Mouse (Mus musculus): ENCODE measurements around the gene Naaladl1. TPM values are rescaled to one million over a fixed set of nuclear protein-coding genes. Genes with fewer than 3 reads are reported as not detected.
A peak's percentile ranks its signal among the peaks of the same experiment; 100 is the strongest.

Gene Naaladl1
- polyA plus RNA-seq, 1 experiment from 2014 or later, result 4.1 TPM

DNA sequence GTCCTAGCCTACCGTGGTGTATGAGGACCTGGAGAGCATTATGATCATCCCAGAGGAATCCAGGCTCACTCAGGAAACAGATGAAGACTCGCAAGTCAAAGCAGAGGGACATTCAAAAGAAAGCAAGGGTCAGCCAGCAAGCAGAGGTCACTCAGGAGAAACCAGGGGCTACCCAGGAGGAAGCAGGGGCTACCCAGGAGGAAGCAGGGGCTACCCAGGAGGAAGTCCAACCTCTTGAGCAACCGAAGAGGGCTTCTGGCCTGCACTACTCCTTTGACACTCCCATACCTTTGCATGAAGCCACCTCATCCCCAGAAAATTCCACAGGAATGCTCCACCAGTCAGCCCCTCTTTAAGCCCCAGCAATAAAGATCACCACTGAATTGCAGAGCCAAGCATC is 7.7 kb upstream of the Naaladl1 start:
- DNase-seq (ENCODE audit: low spot score) (no peak), ATAC-seq (replicated peaks; ENCODE audit: low FRiP score, low TSS enrichment, low read depth) (no peak)
- Histone ChIP-seq H3K4me3 (ENCODE audit: low read depth, low read length) (no peak overlapping the region), H3K27ac (ENCODE audit: low read depth) (no peak overlapping the region), H3K9me3 (ENCODE audit: control insufficient read depth, low read length) (no peaks in the 10 kb centered on the region), H3K4me2 (ENCODE audit: low read length) (no peak overlapping the region), H3K36me3 (ENCODE audit: control insufficient read depth, insufficient read depth, low read length) (peaks cover 25% of the 10 kb centered on the region), H3K9ac (ENCODE audit: low read length) (no peak overlapping the region), H3K27me3 (replicated peaks; ENCODE audit: control insufficient read depth, insufficient read depth, low read length) (no peaks in the 10 kb centered on the region), H3K4me1 (replicated peaks; ENCODE audit: control insufficient read depth, insufficient read depth, low read length) (no peaks in the 10 kb centered on the region)
- 76% methylated on average over 3 of the region's 3 CpGs for WGBS

DNA sequence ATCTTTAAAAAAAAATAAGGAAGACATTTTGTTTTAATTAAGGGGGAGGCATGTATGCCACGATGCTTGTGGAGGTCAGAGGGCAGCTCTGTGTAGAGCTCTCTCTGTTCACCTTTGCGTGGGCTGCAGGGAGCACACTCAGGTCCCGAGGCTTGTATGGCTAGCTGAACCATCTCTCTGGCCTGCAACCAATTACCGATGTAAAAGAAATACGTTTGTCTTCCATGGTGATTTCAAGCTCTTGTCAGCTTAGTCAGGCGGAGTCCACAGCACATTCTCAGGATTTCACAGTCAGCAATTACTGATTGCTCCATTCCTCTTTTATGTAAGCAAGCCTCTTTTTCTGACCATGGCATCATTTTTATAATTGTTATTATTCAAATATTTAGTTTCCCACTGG is 4.4 kb upstream of the Naaladl1 start:
- 53% methylated on average over 6 of the region's 6 CpGs for WGBS
- ATAC-seq (replicated peaks; ENCODE audit: low FRiP score, low TSS enrichment, low read depth) (no peak), DNase-seq (ENCODE audit: low spot score) (no peak)
- Histone ChIP-seq H3K36me3 (ENCODE audit: control insufficient read depth, insufficient read depth, low read length) (peaks cover 4% of the 10 kb centered on the region; the same call in 1 of the 2 replicates), H3K27ac (ENCODE audit: low read depth) (no peak overlapping the region), H3K9ac (ENCODE audit: low read length) (no peak overlapping the region), H3K4me2 (ENCODE audit: low read length) (no peak overlapping the region), H3K4me3 (ENCODE audit: low read depth, low read length) (no peak overlapping the region), H3K9me3 (ENCODE audit: control insufficient read depth, low read length) (no peaks in the 10 kb centered on the region), H3K4me1 (replicated peaks; ENCODE audit: control insufficient read depth, insufficient read depth, low read length) (no peaks in the 10 kb centered on the region), H3K27me3 (replicated peaks; ENCODE audit: control insufficient read depth, insufficient read depth, low read length) (no peaks in the 10 kb centered on the region)

DNA sequence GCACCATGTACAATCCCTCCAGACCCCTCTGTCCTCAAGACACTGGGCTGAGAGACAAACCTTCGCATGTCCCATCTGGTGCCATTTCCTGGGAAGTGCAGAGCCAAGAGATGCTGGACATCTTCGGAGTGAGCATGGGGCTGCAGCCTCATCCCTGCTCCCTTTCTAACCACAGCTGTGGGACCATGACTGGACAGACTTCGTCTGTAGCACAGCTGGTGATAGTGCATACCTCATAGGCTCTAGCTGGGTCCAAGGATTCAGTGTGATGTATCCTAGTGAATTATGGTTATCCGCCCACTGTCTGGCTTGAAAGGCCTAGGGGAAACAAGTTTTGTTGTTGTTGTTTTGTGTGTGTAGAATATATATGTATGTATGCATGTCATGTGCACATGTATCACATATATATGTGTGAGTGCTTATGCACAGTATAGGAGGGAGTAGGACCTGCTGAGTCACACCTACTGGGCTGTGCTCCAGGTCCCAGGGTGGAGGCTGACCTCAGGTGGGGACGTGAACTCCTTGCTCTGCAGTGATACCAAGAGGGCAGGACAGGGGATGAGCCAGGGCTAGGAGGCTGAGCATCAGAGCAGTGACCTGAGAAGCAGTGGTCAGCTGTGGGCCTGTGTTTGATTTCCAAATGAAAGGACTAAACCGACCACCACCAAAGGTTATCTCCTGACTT is 3.3 kb upstream of the Naaladl1 start:
- no peak for DNase-seq (ENCODE audit: low spot score)
- H3K9ac ChIP-seq (ENCODE audit: low read length), result no peak overlapping the region
- H3K4me2 ChIP-seq (ENCODE audit: low read length), result no peak overlapping the region
- no peaks in the 10 kb centered on the region for H3K9me3 ChIP-seq (ENCODE audit: control insufficient read depth, low read length)
- H3K27me3 ChIP-seq (replicated peaks; ENCODE audit: control insufficient read depth, insufficient read depth, low read length), result no peaks in the 10 kb centered on the region
- 73% methylated on average over 6 of the region's 6 CpGs for WGBS
- no peak for ATAC-seq (replicated peaks; ENCODE audit: low FRiP score, low TSS enrichment, low read depth)
- no peaks in the 10 kb centered on the region for H3K4me1 ChIP-seq (replicated peaks; ENCODE audit: control insufficient read depth, insufficient read depth, low read length)
- H3K4me3 ChIP-seq (ENCODE audit: low read depth, low read length), result no peak overlapping the region
- H3K27ac ChIP-seq (ENCODE audit: low read depth), result no peak overlapping the region
- H3K36me3 ChIP-seq (ENCODE audit: control insufficient read depth, insufficient read depth, low read length), result peaks cover 4% of the 10 kb centered on the region; the same call in 1 of the 2 replicates

DNA sequence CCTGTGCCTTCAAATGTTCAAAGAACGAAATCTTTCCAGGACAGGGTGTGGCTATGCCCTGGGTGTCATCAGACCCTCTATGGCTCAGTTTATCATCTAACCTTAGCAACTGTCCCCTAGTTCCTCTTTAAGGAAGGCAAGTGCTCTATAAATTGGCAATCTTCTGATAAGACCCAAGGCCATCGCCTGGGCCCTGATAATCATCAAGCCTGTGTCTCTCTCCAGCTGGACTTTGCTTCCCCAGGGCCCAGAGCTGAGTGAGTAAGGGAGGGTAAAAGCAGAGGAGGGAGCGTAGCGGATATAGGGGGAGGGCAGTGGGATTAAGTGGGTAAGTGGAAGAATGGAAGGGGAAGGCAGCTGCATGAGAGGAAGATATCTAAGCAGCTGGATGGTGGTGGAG is 1.1 kb upstream of the Naaladl1 start:
- H3K4me1 ChIP-seq (replicated peaks; ENCODE audit: control insufficient read depth, insufficient read depth, low read length), result no peaks in the 10 kb centered on the region
- ATAC-seq (replicated peaks; ENCODE audit: low FRiP score, low TSS enrichment, low read depth) (peak; percentile 48), DNase-seq (ENCODE audit: low spot score) (no peak)
- H3K4me3 ChIP-seq (ENCODE audit: low read depth, low read length), result no peak overlapping the region
- H3K9ac ChIP-seq (ENCODE audit: low read length), result no peak overlapping the region
- WGBS, result 72% methylated on average over 4 of the region's 4 CpGs
- no peaks in the 10 kb centered on the region for H3K36me3 ChIP-seq (ENCODE audit: control insufficient read depth, insufficient read depth, low read length)
- no peaks in the 10 kb centered on the region for H3K9me3 ChIP-seq (ENCODE audit: control insufficient read depth, low read length)
- H3K27me3 ChIP-seq (replicated peaks; ENCODE audit: control insufficient read depth, insufficient read depth, low read length), result no peaks in the 10 kb centered on the region
- H3K4me2 ChIP-seq (ENCODE audit: low read length), result no peak overlapping the region
- no peak overlapping the region for H3K27ac ChIP-seq (ENCODE audit: low read depth)

- ATAC-seq (replicated peaks; ENCODE audit: low FRiP score, low TSS enrichment, low read depth), result no peak
- Histone ChIP-seq H3K9me3 (ENCODE audit: control insufficient read depth, low read length) (no peaks in the 10 kb centered on the region), H3K27ac (ENCODE audit: low read depth) (no peak overlapping the region), H3K4me2 (ENCODE audit: low read length) (no peak overlapping the region), H3K9ac (ENCODE audit: low read length) (0 out of 2 replicates have a peak overlapping the region, but pooled peaks have one; percentile 10), H3K4me1 (replicated peaks; ENCODE audit: control insufficient read depth, insufficient read depth, low read length) (peaks cover 8% of the 10 kb centered on the region; the same call in 1 of the 2 replicates), H3K4me3 (ENCODE audit: low read depth, low read length) (no peak overlapping the region), H3K27me3 (replicated peaks; ENCODE audit: control insufficient read depth, insufficient read depth, low read length) (no peaks in the 10 kb centered on the region), H3K36me3 (ENCODE audit: control insufficient read depth, insufficient read depth, low read length) (peaks cover 34% of the 10 kb centered on the region)
- 53% methylated on average over 6 of the region's 6 CpGs for WGBS
- DNase-seq (ENCODE audit: low spot score), result no peak
Observed at GRCm38 (mm10) chr19:6113116-6113515, 7.5 kb downstream of the Naaladl1 start.

DNA sequence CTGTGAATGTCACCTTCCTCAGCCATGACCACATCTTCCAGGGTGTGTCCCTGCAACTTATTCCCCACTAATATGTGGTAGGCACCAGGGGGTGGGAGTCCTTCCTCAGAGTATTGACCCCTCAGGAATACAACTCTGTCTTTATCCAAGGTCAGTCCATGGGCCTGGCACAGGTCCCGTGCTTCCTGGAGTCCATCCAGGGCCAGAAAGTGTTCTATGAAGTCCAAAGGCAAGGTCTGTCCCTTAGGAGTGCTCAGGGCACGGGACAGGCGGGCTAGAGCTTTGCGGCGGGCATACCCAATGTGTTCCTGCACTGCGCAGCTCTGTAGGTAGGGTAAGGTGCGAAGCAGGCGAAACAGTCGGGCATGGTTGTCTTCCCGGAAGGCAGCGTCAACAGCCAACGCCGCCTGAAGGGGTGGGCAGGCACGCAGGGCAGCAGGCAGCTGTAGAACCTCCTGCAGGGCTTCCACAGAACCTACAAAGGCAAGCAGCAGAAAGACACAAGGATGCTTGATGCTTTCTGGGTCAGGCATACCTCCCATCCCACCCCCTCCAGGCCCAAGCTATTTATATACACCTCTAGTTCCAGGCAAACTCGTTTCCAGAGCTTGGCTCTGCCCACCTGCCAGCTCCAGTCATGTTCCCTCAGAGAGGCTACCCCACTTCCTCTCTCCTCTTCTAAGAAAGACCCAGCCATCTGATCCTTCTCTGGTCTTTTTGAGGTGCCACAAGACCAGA is 10.7 kb downstream of the Naaladl1 start:
- Histone ChIP-seq H3K27ac (ENCODE audit: low read depth) (no peak overlapping the region), H3K4me2 (ENCODE audit: low read length) (peak overlapping the region; percentile 76), H3K27me3 (replicated peaks; ENCODE audit: control insufficient read depth, insufficient read depth, low read length) (no peaks in the 10 kb centered on the region), H3K4me3 (ENCODE audit: low read depth, low read length) (no peak overlapping the region), H3K9me3 (ENCODE audit: control insufficient read depth, low read length) (no peaks in the 10 kb centered on the region), H3K4me1 (replicated peaks; ENCODE audit: control insufficient read depth, insufficient read depth, low read length) (peaks cover 12% of the 10 kb centered on the region; the same call in 1 of the 2 replicates), H3K9ac (ENCODE audit: low read length) (no peak overlapping the region), H3K36me3 (ENCODE audit: control insufficient read depth, insufficient read depth, low read length) (peaks cover 37% of the 10 kb centered on the region)
- DNase-seq (ENCODE audit: low spot score), result no peak
- WGBS, result 88% methylated on average over 15 of the region's 15 CpGs
- no peak for ATAC-seq (replicated peaks; ENCODE audit: low FRiP score, low TSS enrichment, low read depth)

DNA sequence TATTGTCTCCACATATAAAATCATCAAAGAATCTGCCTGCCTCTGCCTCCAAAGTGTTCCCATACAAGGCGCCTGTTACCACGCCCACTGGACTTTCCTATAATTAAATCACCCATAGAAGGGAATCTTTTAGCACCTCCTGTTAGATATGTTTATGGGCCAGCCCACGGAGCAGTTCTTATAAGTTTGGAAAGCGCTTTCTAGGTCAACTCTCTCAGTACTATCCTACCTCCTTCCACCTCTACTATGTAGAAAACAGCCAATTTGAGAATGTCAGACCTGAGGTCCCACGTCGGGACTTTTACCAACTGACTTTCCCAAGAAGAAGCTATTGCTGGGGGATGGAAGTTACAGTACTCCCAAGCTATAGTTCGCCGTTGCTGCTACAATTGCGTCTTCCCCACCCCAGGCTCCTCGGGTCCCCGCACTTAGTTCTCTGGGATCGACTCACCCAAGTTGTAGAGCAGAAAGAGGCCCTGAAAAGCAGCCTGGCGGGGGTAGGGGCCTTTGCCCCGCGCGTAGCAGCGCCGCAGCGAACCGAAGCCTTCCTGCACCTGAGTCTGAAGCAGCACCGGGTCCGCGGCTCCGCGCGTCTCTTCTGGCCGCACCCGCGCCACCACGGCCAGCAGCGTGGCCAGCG is 11.9 kb downstream of the Naaladl1 start:
- Histone ChIP-seq H3K27ac (ENCODE audit: low read depth) (peak overlapping the region; percentile 95), H3K27me3 (replicated peaks; ENCODE audit: control insufficient read depth, insufficient read depth, low read length) (no peaks in the 10 kb centered on the region), H3K4me3 (ENCODE audit: low read depth, low read length) (peak overlapping the region; percentile 89), H3K9me3 (ENCODE audit: control insufficient read depth, low read length) (no peaks in the 10 kb centered on the region), H3K4me2 (ENCODE audit: low read length) (peak overlapping the region; percentile 76), H3K4me1 (replicated peaks; ENCODE audit: control insufficient read depth, insufficient read depth, low read length) (peaks cover 12% of the 10 kb centered on the region; the same call in 1 of the 2 replicates), H3K9ac (ENCODE audit: low read length) (peak overlapping the region; percentile 83), H3K36me3 (ENCODE audit: control insufficient read depth, insufficient read depth, low read length) (peaks cover 36% of the 10 kb centered on the region)
- no peak; the same call in 1 of the 2 replicates for ATAC-seq (replicated peaks; ENCODE audit: low FRiP score, low TSS enrichment, low read depth)
- DNase-seq (ENCODE audit: low spot score), result no peak
- WGBS, result 3% methylated on average over 32 of the region's 32 CpGs

GRCm38 (mm10) chr19:6117986-6118676 is 12.5 kb downstream of the Naaladl1 start, which contains the start of gene Sac3d1:
Sac3d1 (minus strand) TSS chr19:6118650.
- Histone ChIP-seq H3K9ac (ENCODE audit: low read length) (peak within 1 kb of the TSS; percentile 83), H3K4me1 (replicated peaks; ENCODE audit: control insufficient read depth, insufficient read depth, low read length) (peaks cover 12% of the 10 kb centered on the region; the same call in 1 of the 2 replicates), H3K27ac (ENCODE audit: low read depth) (peak within 1 kb of the TSS; percentile 95), H3K4me2 (ENCODE audit: low read length) (peak within 1 kb of the TSS; percentile 76), H3K27me3 (replicated peaks; ENCODE audit: control insufficient read depth, insufficient read depth, low read length) (no peaks in the 10 kb centered on the region), H3K9me3 (ENCODE audit: control insufficient read depth, low read length) (no peaks in the 10 kb centered on the region), H3K36me3 (ENCODE audit: control insufficient read depth, insufficient read depth, low read length) (peaks cover 34% of the 10 kb centered on the region), H3K4me3 (ENCODE audit: low read depth, low read length) (peak within 1 kb of the TSS; percentile 89)
- DNase-seq (ENCODE audit: low spot score), result peak; percentile 90
- peak; percentile 85 for ATAC-seq (replicated peaks; ENCODE audit: low FRiP score, low TSS enrichment, low read depth)
- under 1% methylated on average over 70 of the region's 77 CpGs for WGBS
